Mouse (Mus musculus) CH12.LX (cell line): Measurements from ENCODE around the gene Zfp956. TPM values are rescaled to one million over a fixed set of nuclear protein-coding genes. Genes with fewer than 3 reads are reported as not detected.

ENCODE experiments used
- DNase-seq: peaks from one replicate; pipeline ENCODE4 v3.0.0-alpha.2; 2013; ENCODE audit errors: extremely low read depth
- H3K27ac ChIP-seq: 2 replicates; pipeline ENCODE4 v1.5.1; 2012; ENCODE audit warnings: low read depth, mild to moderate bottlenecking, control low read depth, moderate library complexity; ENCODE audit not compliant: insufficient read depth
- H3K27me3 ChIP-seq: replicated peaks from 2 replicates; pipeline ENCODE3; 2012; ENCODE audit warnings: inconsistent platforms
- H3K36me3 ChIP-seq, 2 experiments: replicated peaks in 1 of 2; 2 replicates each; pipeline versions ENCODE3 to v1.6.1; 2012; ENCODE audit warnings: inconsistent platforms in 1 of 2, low read length in 1 of 2, mild to moderate bottlenecking in 1 of 2, mixed read lengths in 1 of 2, moderate library complexity in 1 of 2; ENCODE audit not compliant: control insufficient read depth in 1 of 2, insufficient read depth in 1 of 2
- H3K4me1 ChIP-seq, 2 experiments: 2 replicates each; pipeline ENCODE4 v1.6.1; 2012; ENCODE audit warnings: inconsistent platforms in 1 of 2, moderate library complexity in 1 of 2; ENCODE audit not compliant: insufficient read depth in 2 of 2, control insufficient read depth in 1 of 2
- H3K4me2 ChIP-seq: 2 replicates; pipeline ENCODE4 v1.6.1; 2012; ENCODE audit warnings: low read depth, mild to moderate bottlenecking, control low read depth; ENCODE audit not compliant: poor library complexity, insufficient read depth, severe bottlenecking
- H3K4me3 ChIP-seq, 3 experiments: fragments of 150-350 bp in 1 of 3; sonication (generic) in 1 of 3; replicated peaks in 1 of 3; 2 replicates each; pipeline versions ENCODE3 to v1.5.1; 2011 to 2012; ENCODE audit warnings: low read depth in 2 of 3, low read length in 2 of 3, mild to moderate bottlenecking in 2 of 3, moderate library complexity in 2 of 3, control low read depth in 1 of 3, improper control_type of control experiment in 1 of 3, inconsistent platforms in 1 of 3, mixed read lengths in 1 of 3; ENCODE audit not compliant: poor library complexity in 1 of 3
- H3K79me2 ChIP-seq: replicated peaks from 2 replicates; pipeline ENCODE4 v1.6.1; 2012; ENCODE audit warnings: mild to moderate bottlenecking, moderate library complexity; ENCODE audit not compliant: control insufficient read depth, poor library complexity, insufficient read depth, severe bottlenecking; ENCODE audit errors: extremely low read depth
- H3K9ac ChIP-seq: 2 replicates; pipeline ENCODE4 v1.6.1; 2012; ENCODE audit warnings: low read depth, mild to moderate bottlenecking, control low read depth, moderate library complexity; ENCODE audit not compliant: insufficient read depth
- H3K9me3 ChIP-seq: replicated peaks from 2 replicates; pipeline ENCODE3; 2012; ENCODE audit warnings: low read length, inconsistent platforms, mixed read lengths
- E2F4 ChIP-seq: IDR thresholded peaks from 2 replicates; pipeline ENCODE4 v1.6.1; 2011; ENCODE audit warnings: low read depth, low read length, improper control_type of control experiment; ENCODE audit not compliant: insufficient replicate concordance
- ELF1 ChIP-seq: IDR thresholded peaks from 2 replicates; pipeline ENCODE4 v1.6.1; 2014; ENCODE audit warnings: low read depth, mild to moderate bottlenecking, inconsistent platforms, low read length, improper control_type of control experiment
- EP300 ChIP-seq: IDR thresholded peaks from 2 replicates; pipeline ENCODE4 v1.6.1; 2011; ENCODE audit warnings: low read length, improper control_type of control experiment
- ETS1 ChIP-seq: conservative IDR thresholded peaks from 2 replicates; pipeline ENCODE4 v1.6.1; 2012; ENCODE audit warnings: low read depth, mild to moderate bottlenecking, inconsistent platforms, low read length, improper control_type of control experiment, moderate library complexity
- HCFC1 ChIP-seq: IDR thresholded peaks from 2 replicates; pipeline ENCODE4 v1.6.1; 2012; ENCODE audit warnings: low read depth, mild to moderate bottlenecking, inconsistent platforms, low read length, improper control_type of control experiment
- MAZ ChIP-seq: IDR thresholded peaks from 2 replicates; pipeline ENCODE4 v1.6.1; 2012; ENCODE audit warnings: low read depth, mild to moderate bottlenecking, inconsistent platforms, low read length, improper control_type of control experiment, moderate library complexity
- MEF2A ChIP-seq: IDR thresholded peaks from 2 replicates; pipeline ENCODE4 v1.6.1; 2014; ENCODE audit warnings: low read depth, mild to moderate bottlenecking, inconsistent platforms, low read length, improper control_type of control experiment, borderline replicate concordance
- MXI1 ChIP-seq: IDR thresholded peaks from 2 replicates; pipeline ENCODE4 v1.6.1; 2011; ENCODE audit warnings: mild to moderate bottlenecking, low read depth, low read length, improper control_type of control experiment
- NELFE ChIP-seq: IDR thresholded peaks from 2 replicates; pipeline ENCODE4 v1.6.1; 2011; ENCODE audit warnings: low read depth, low read length, improper control_type of control experiment
- PAX5 ChIP-seq: IDR thresholded peaks from 2 replicates; pipeline ENCODE4 v1.6.1; 2012; ENCODE audit warnings: low read length, inconsistent platforms, mixed read lengths
- SIN3A ChIP-seq: IDR thresholded peaks from 2 replicates; pipeline ENCODE4 v1.6.1; 2012; ENCODE audit warnings: low read length, improper control_type of control experiment, inconsistent platforms
- TBP ChIP-seq: conservative IDR thresholded peaks from 2 replicates; pipeline ENCODE4 v1.6.1; 2011; ENCODE audit warnings: low read depth, low read length, improper control_type of control experiment
- UBTF ChIP-seq: IDR thresholded peaks from 2 replicates; pipeline ENCODE4 v1.6.1; 2012; ENCODE audit warnings: low read depth, mild to moderate bottlenecking, inconsistent platforms, low read length, improper control_type of control experiment, moderate library complexity
- USF2 ChIP-seq: conservative IDR thresholded peaks from 2 replicates; pipeline ENCODE4 v1.6.1; 2011; ENCODE audit warnings: low read depth, low read length, improper control_type of control experiment
- ZNF384 ChIP-seq: IDR thresholded peaks from 2 replicates; pipeline ENCODE4 v1.6.1; 2012; ENCODE audit warnings: low read depth, low read length, improper control_type of control experiment, inconsistent platforms
- dilution Hi-C: fragments of 300-500 bp; cut with MboI; formaldehyde crosslinking; loops from 2 replicates; pipeline ENCODE4 v1.14.3; 2020; ENCODE audit warnings: low sequenced_read_pairs; ENCODE audit not compliant: extremely low pct_unique_long_range_greater_than_20kb, extremely low pct_ligation_motif_present
- in situ Hi-C: fragments of 300-500 bp; cut with MboI; formaldehyde crosslinking; loops from 3 replicates; pipeline ENCODE4 v1.14.3; 2019; ENCODE audit warnings: low sequenced_read_pairs, low pct_ligation_motif_present, low pct_unique_long_range_greater_than_20kb, mixed read lengths
- polyA plus RNA-seq: library from polyadenylated mRNA; unstranded; fragments of >175 nt; gene quantifications from 2 replicates; pipeline ENCODE4 v1.2.1, GENCODE M21; 2012; ENCODE audit warnings: low read depth; ENCODE audit not compliant: insufficient read length
- total RNA-seq, 2 experiments: library from RNA; depleted of rRNA; stranded (reverse); fragments of 300-350 nt in 1 of 2; fragments of >200 nt in 1 of 2; gene quantifications; 2 replicates each; pipeline ENCODE4 v1.2.3; 2012 to 2014

Zfp956 gene
- total and polyA plus RNA-seq, 3 experiments = 7.9 to 10.5 (median 9.0) TPM

GRCm38 (mm10) chr6:47904917-47905695 is 48.1 kb upstream of the Zfp956 start:
- no peaks in the 10 kb centered on the region for H3K27me3 ChIP-seq
- no peak overlapping the region for H3K27ac ChIP-seq
- dilution Hi-C loops = no loop called here
- H3K4me2 ChIP-seq = no peak overlapping the region
- peaks cover 48 to 86% of the 10 kb centered on the region in 2 experiments for H3K36me3 ChIP-seq
- H3K79me2 ChIP-seq = no peaks in the 10 kb centered on the region
- H3K4me1 ChIP-seq = no peaks in the 10 kb centered on the region
- in situ Hi-C loops = no loop called here
- DNase-seq = no peak
- no peak overlapping the region for H3K4me3 ChIP-seq
- no peak overlapping the region for H3K9ac ChIP-seq
- H3K9me3 ChIP-seq = peaks cover 7% of the 10 kb centered on the region
- TF ChIP-seq E2F4 (no peak), NELFE (no peak), ZNF384 (no peak), UBTF (no peak), USF2 (no peak)

- H3K36me3 ChIP-seq = peaks cover 40 to 74% of the 10 kb centered on the region in 2 experiments
- no peak overlapping the region for H3K27ac ChIP-seq
- TF ChIP-seq MEF2A = no peak
- no peak for TF ChIP-seq TBP
- TF ChIP-seq ELF1 = no peak
- no peak for TF ChIP-seq SIN3A
- TF ChIP-seq HCFC1 = no peak
- no peak for TF ChIP-seq ETS1
- no peak for TF ChIP-seq MXI1
- TF ChIP-seq PAX5 = no peak
- TF ChIP-seq MAZ = no peak
- TF ChIP-seq EP300 = no peak
- H3K27me3 ChIP-seq = no peaks in the 10 kb centered on the region
- H3K4me3 ChIP-seq = no peak overlapping the region
- H3K4me1 ChIP-seq = no peaks in the 10 kb centered on the region
- H3K4me2 ChIP-seq = no peak overlapping the region
- in situ Hi-C loops (no loop called here), dilution Hi-C loops (no loop called here)
- H3K9ac ChIP-seq = no peak overlapping the region
- no peak for DNase-seq
- no peaks in the 10 kb centered on the region for H3K79me2 ChIP-seq
- peaks cover 7% of the 10 kb centered on the region for H3K9me3 ChIP-seq
These were observed 46.9 kb upstream of the Zfp956 start for GRCm38 (mm10) chr6:47906326-47906725.
